Mouse (Mus musculus): ENCODE results near the gene 2700081O15Rik. TPM values are rescaled to one million over a fixed set of nuclear protein-coding genes. Genes with fewer than 3 reads are reported as not detected.

The 2700081O15Rik gene
- polyA plus RNA-seq (2012; rRNA removed) = 116 and 124 TPM in 2 replicates

DNA sequence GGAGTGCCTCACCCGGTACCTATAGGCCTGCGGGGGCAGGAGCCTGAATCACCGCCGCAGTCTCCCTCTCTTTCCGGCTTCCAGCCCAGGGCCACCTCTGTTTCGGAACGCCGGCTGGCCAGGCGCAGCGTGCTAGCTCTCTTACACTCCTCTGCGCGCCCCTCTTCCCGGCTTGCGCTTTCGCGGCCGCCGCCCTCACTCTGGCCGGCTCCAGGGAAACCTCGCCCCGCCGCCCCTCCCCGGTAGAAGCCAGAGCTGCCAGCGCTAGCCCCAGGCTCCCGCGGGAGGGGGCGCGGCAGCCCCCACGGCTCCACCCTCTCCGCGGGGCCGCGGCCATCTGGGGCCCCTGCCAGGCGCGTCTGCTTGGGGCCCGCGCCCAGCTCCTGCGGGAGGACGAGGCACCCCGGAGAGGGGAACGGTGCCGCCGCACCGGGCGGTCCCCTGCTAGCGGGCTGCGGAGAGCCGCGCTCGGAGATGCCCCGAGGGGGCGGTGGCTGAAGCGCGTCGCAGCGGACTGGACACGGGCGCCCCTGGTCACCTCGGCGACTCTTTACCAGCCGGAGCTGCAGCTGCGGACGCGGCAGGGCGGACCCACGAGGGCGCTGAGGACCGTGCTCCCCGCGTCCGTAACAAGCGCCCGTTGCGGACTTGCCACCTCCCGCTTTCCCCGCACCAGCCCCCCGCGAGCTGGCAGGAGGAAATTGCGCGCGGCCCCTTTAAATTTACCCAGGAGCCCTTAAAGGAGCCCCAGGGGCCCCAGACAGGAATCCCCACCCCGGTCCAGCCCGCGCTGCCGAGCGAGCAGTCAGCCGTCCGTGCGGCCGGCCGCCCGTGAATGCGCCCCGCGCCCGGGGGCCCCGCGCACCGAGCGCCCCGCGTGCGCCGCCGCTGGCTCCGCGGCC is at the start of gene 2700081O15Rik:
Gene 2700081O15Rik (plus strand): TSS at position 792 of the 902 bp plus-strand sequence.

GRCm38 (mm10) chr19:7382903-7383865 is 34.2 kb upstream of the 2700081O15Rik start, which contains the start of gene Spindoc:
Spindoc (minus strand) TSS chr19:7382994.

Other genes with a start within 250 kb of the 2700081O15Rik start
- 165 and 184 TPM in 2 replicates for gene Otub1, start 211.3 kb upstream of the 2700081O15Rik start, polyA plus RNA-seq (2012; rRNA removed)
- 639 and 643 TPM in 2 replicates for gene Cox8a, start 200.0 kb upstream of the 2700081O15Rik start, polyA plus RNA-seq (2012; rRNA removed)
- gene Naa40, start 176.4 kb upstream of the 2700081O15Rik start, polyA plus RNA-seq (2012; rRNA removed) = 73.3 and 76.3 TPM in 2 replicates
- 71.5 and 77.5 TPM in 2 replicates for gene Rcor2, start 150.3 kb upstream of the 2700081O15Rik start, polyA plus RNA-seq (2012; rRNA removed)
- gene Mark2, start 75.8 kb upstream of the 2700081O15Rik start, polyA plus RNA-seq (2012; rRNA removed) = 53.9 and 60.5 TPM in 2 replicates
- gene Spindoc, start 34.6 kb upstream of the 2700081O15Rik start, polyA plus RNA-seq (2012; rRNA removed) = 31.6 and 36.3 TPM in 2 replicates
- 556 and 583 TPM in 2 replicates for gene Rtn3, start 65.7 kb downstream of the 2700081O15Rik start, polyA plus RNA-seq (2012; rRNA removed)
- 14.6 and 15.6 TPM in 2 replicates for gene Atl3, start 76.4 kb downstream of the 2700081O15Rik start, polyA plus RNA-seq (2012; rRNA removed)
- 4.5 and 5.5 TPM in 2 replicates for gene Pla2g16, start 139.8 kb downstream of the 2700081O15Rik start, polyA plus RNA-seq (2012; rRNA removed)
- gene Lgals12, start 189.6 kb downstream of the 2700081O15Rik start, polyA plus RNA-seq (2012; rRNA removed) = 0.54 and 0.57 TPM in 2 replicates
- 0.09 and 0.11 TPM in 2 replicates for gene Hrasls5, start 194.9 kb downstream of the 2700081O15Rik start, polyA plus RNA-seq (2012; rRNA removed)

All from central nervous system, embryonic 18 days (tissue).